Mouse (Mus musculus) adrenal gland, adult 18-20 months (tissue): Measurements from ENCODE around the gene Lyzl4. TPM values are rescaled to one million over a fixed set of nuclear protein-coding genes. Genes with fewer than 3 reads are reported as not detected.
"Not testable (repeated sequence)": the region's sequence is repeated elsewhere in the genome, so short reads cannot be mapped to it uniquely, and the experiment has no call there.

Source experiments
- DNase-seq, 2 experiments: peaks; one replicate each; pipeline ENCODE4 v3.0.0; 2021 to 2022; ENCODE audit warnings: low spot score in 2 of 2
- total RNA-seq, 2 experiments: library from RNA; stranded (reverse); gene quantifications; 1 replicate in 1 of 2; 2 replicates in 1 of 2; pipeline ENCODE4 v1.2.3; 2021

Lyzl4 gene
- total RNA-seq, 2 experiments from 2014 or later: not detected

- DNase-seq: peak; percentile 63 to 66
Observed at GRCm38 (mm10) chr9:121605414-121606278, 36.2 kb downstream of the Lyzl4 start.

DNA sequence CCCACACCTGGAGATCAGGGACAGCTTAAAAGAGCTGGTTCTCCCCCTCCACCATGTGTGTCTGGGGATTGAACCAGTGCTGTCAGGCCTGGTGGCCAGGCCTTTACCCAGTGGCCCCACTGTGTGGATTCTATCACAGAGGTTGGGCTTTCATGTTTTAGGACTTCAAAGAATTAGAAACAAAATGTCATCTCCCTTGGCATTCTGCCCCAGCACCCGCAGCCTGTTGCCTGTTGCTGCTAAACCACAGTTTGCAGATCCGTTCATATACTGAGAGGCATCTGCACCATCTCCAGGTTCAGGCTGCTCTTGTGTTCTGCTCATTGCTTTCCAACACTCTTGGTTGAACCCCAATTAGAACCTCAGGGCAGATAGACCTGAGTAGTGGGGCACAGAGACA, 39.5 kb downstream of the Lyzl4 start:
- no peak for DNase-seq

DNA sequence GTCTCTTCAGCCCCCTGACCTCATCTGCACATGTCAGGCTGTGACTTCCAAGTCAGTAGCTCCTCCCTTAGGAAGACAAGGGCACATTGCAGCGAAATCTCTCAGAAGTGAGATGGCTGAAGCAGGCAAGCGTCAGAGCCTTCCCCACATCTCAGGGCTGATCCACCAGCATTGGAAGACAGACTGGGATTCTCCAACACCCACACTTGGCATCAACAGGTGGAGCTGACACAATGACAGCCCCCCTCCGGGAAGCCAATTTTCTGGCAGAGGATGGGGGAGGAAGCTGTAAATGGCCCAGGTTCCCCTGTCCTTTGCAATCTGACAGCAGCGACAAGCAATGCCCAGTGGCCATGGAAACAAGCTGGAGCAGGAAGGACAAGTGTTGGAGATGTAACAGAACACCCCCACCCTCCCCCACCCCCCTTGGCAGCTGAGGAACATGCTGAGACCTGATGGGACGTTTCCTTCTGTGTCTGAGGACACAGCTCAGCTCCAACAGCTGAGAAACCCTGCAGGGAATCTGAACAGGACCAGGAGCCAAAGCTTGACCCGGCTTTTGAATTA, 41.0 kb downstream of the Lyzl4 start:
- no peak for DNase-seq

DNA sequence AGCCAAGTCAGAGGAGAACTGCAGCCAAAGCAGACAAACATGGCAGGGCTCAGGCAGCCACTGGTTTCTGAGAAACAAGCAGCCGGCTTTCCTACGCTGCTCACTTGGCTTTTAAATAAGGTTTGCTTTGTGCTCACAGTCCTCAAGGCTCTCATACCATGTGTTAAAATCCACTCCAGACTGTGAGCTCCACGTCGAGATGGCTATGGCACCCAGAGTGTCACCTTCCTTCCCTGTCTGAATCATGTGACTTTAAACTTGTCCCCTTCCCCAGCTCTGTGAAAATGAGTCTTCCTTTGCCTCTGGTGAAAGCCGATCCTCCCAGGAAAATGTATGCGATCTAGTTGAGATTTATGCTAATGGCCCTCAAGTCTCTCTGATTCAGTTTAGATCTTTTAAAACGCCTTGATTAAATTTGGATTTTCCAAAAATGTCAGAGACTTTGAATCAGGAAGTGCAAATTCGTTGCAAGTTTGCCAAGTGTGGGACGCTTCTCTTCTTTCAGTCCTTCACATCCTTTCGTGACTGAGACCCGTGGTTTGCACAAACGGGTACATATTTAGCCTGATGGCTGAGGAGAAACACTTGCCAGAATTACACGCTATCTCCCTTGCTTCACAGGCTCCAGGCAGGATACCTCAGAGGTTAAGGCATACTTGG, 41.6 kb downstream of the Lyzl4 start:
- DNase-seq: no peak

DNA sequence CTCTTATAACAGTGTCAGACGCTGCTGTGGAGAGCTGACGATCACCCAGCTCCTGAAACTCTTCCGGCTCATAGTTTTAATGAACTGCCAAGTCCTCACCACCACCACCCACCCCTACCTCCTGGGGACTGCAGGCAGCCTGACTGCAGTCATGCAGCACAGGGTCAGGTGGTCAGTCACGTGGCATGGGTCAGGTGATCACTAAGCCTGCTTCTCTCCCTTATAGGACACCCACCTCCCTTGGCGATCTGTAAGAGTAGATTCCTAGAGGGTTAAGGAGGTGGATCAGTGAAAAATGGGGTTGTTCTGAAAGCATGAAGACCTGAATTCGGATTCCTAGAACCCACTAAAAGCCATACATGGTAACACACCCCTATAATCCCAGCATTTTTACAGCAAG, 42.3 kb downstream of the Lyzl4 start:
- no peak for DNase-seq

DNA sequence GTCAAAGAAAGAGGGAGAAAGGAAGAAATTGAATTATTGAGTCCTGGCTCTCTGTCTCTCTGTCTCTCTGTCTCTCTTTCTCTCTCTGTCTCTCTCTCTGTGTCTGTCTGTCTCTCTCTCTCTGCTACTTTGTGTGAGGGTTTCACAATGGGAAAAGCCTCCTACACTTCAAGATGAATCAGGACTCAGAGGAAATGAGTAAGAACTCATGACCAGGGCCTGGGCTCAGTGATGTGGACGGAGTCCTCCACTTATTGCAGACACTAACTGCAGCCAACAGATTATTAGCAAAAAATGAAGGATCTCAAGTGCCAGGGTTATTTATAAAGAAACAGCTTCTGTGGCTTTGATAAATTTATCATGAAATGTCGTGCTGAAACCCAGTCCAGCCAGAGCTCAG, 43.8 kb downstream of the Lyzl4 start:
- DNase-seq: no peak

- DNase-seq: no peak
Observed at GRCm38 (mm10) chr9:121594771-121595170, 47.1 kb downstream of the Lyzl4 start.

DNA sequence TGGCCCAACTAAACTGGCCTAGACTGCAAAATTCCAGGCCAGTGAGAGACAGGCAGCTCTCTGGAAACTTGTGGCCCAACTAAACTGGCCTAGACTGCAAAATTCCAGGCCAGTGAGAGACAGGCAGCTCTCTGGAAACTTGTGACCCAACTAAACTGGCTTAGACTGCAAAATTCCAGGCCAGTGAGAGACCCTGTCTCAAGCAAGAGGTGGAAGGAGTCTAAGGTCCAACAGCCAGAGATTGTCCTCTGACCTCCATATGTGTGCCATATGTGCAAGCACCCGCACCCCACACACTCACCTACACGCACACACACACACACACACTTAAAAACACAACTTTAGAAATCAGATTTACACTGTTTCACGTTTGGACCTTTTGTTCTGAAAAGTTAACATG, 48.1 kb downstream of the Lyzl4 start:
- DNase-seq: not testable (repeated sequence)

- no peak for DNase-seq
Observed at GRCm38 (mm10) chr9:121592948-121593550, 48.8 kb downstream of the Lyzl4 start.

- no peak for DNase-seq
Observed at GRCm38 (mm10) chr9:121589533-121589932, 52.4 kb downstream of the Lyzl4 start.

- DNase-seq: no peak
Observed at GRCm38 (mm10) chr9:121574380-121574779, 67.5 kb downstream of the Lyzl4 start.

DNA sequence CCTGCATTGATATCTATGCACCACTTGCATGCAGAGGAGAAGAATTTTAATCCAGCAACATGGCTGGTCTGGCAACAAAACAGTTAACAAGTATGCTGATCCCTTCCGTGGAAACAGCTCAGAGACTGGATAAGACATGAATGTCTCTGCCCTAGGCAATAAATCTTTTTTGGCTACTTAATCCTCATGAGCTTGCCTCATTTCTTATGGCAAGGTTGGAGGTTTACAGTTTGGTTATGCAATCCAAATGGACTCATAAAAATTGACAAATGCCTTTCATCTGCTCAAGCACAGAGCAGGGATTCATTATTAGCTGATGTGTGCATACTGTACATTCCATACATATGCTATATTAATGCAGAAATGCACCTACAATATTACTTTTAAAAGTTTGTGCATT, 73.4 kb downstream of the Lyzl4 start:
- no peak for DNase-seq

- DNase-seq: no peak
Observed at GRCm38 (mm10) chr9:121566387-121566786, 75.5 kb downstream of the Lyzl4 start.

DNA sequence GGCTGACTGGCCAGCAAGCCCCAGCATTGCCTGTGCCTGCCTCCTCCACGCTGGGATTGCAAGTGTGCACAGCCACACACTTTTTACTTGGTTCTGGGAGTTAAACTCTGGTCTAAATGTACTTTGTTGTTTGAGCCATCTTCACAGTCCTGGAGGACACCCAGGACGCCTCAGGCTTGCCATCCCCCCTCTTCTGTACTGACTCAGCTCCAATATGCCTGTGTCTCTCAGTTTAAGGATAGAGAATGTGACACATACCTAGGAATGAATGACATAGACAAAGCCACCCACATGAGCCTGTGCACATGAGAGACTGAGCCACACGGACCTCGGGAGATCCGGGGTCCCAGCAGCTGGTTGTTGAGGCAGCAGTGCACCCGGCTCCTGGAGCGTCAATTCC, 78.6 kb downstream of the Lyzl4 start:
- no peak for DNase-seq

DNA sequence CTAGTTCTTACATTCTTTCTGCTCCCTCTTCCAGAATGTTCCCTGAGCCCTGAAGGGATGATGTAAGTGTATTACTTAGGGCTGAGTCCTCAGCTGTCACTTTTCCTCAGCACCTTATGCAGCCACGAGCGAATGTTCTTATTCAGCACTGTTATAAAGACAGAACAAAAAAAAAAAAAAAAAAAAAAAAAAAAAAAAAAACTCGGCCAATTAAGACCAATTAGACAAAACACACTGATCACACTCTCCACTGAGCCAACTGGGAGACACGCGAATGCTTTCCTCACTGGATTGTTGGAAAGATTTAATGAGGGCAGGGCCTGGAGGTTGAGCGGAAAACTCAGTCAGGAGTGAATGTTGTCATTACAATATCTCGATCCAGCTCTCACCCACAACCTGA, 81.4 kb downstream of the Lyzl4 start:
- no peak for DNase-seq

GRCm38 (mm10) chr9:121558167-121558566, 83.7 kb downstream of the Lyzl4 start:
- no peak for DNase-seq

DNA sequence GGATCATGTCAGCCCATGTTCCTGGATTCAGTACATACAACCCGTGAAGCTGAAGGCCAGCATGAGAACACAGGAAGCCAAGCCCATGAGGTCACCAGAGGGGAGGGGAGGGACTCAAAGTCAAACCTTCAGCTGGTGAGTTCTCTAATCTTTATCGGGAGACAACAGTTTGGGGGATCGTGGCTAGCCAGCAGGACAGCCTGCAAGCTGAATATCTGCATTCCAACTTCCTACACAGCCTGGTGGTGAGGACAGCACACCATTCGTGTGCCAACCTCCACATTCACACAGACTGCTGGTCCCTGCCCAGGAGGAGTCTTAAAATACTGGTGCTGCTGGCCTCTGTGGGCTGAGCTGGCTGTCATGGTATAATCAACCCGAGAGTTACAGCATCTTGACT, 85.0 kb downstream of the Lyzl4 start:
- no peak for DNase-seq

DNA sequence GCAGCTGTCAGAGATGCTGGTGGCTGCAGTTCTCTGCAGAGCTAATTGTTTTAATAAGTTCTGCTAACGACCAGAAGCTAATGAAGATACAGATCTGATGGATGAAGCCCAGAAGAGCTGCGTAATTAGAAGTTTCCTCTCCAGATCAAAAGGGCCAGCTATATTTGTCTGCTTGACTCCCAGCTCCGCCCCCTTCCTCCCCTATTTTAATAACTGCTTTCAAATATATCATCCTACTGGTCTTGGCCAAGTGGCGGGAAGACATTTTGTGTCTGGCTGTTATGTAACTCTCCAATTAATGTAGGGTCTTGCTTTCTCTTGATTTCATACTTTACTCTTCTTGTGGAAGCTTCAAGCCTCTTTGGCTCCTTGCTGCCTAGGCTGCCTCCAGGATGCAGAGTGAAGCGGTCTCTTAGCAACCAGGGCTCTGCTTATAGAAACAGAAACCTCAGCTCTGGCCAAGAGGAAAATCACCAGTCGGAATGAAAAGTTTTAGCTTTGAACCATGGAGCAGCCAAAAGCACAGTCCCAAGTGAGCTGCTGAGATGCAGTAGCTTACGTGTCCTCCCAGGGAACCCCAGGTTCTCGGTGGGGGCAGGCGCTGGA, 86.4 kb downstream of the Lyzl4 start:
- no peak for DNase-seq

DNA sequence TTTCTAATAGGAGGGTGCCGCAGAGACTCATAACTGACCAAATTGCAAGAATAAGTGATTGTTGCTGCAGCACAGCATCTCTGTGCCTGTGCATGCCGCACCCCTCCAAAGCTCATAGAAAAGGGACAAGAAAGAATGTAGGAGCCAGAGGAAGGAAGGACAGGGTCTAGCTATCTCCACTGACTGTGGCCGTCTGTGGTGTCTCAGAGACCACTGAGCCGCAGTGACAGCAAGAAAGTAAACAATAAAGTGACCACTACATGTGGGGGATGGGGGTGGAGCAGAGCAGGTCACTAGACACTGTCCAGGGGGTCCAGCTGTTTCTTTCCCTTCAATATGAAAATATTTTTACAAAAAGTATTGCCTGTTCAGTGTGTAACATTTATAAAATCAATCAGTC, 88.3 kb downstream of the Lyzl4 start:
- no peak for DNase-seq

DNA sequence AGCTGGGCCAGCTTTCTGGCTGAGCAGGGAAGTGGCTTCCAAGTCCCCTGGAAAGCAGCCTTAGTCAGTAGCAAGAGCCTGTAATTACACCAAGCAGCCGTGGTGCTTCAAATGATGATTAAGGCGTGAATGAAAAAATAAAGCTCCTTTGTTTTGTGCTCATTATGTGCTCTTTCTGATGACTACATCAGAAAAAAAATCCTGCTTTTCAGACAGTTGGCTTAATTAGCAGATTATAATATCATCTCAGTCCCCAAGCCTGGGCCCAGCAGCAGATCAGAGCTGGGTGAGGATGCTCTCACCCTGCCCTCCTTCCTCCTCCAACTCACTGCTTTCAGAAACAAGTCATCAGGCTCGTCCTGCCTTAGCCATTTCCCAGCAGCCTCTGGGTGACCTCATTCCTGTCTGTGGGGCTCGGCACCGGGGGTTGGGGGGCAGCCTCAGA, 91.5 kb downstream of the Lyzl4 start:
- no peak for DNase-seq

- DNase-seq: no peak
Observed at GRCm38 (mm10) chr9:121549444-121549843, 92.5 kb downstream of the Lyzl4 start.
